Mouse (Mus musculus) liver, embryonic 11.5 days (tissue): ENCODE measurements around the gene Psmb8. TPM values are rescaled to one million over a fixed set of nuclear protein-coding genes. Genes with fewer than 3 reads are reported as not detected.

Source experiments
- ATAC-seq: fragments of 200-750 bp; cut with Nextera tagmentation; replicated peaks from 2 replicates; pipeline ENCODE4 v1.8.0; 2017; ENCODE audit warnings: moderate number of reproducible peaks, mild to moderate bottlenecking, moderate TSS enrichment, moderate library complexity; ENCODE audit not compliant: low FRiP score
- DNase-seq: peaks from one replicate; pipeline ENCODE4 v3.0.0-alpha.2; 2017; ENCODE audit warnings: low spot score
- H3K27ac ChIP-seq: fragments of 300-500 bp; sonication (generic); 2 replicates; pipeline ENCODE4 v1.5.1; 2014; ENCODE audit warnings: mild to moderate bottlenecking, low read depth, low read length, control low read depth
- H3K27me3 ChIP-seq: fragments of 300-500 bp; sonication (generic); replicated peaks from 2 replicates; pipeline ENCODE4 v1.6.1; 2014; ENCODE audit warnings: low read length, mixed read lengths; ENCODE audit not compliant: control insufficient read depth, insufficient read depth
- H3K36me3 ChIP-seq: fragments of 300-500 bp; sonication (generic); 2 replicates; pipeline ENCODE4 v1.6.1; 2014; ENCODE audit warnings: mild to moderate bottlenecking, low read length, moderate library complexity, mixed read lengths; ENCODE audit not compliant: control insufficient read depth, insufficient read depth
- H3K4me1 ChIP-seq: fragments of 300-500 bp; sonication (generic); replicated peaks from 2 replicates; pipeline ENCODE4 v1.6.1; 2014; ENCODE audit warnings: low read length, mixed read lengths; ENCODE audit not compliant: control insufficient read depth, insufficient read depth
- H3K4me2 ChIP-seq: fragments of 300-500 bp; sonication (generic); 2 replicates; pipeline ENCODE4 v1.6.1; 2014; ENCODE audit warnings: mild to moderate bottlenecking, control low read depth, moderate library complexity
- H3K4me3 ChIP-seq: fragments of 300-500 bp; sonication (generic); 2 replicates; pipeline ENCODE4 v1.5.1; 2014; ENCODE audit warnings: low read depth, low read length, control low read depth
- H3K9ac ChIP-seq: fragments of 300-500 bp; sonication (generic); 2 replicates; pipeline ENCODE4 v1.6.1; 2014; ENCODE audit warnings: low read depth, low read length, control low read depth
- H3K9me3 ChIP-seq: fragments of 300-500 bp; sonication (generic); 2 replicates; pipeline ENCODE4 v1.6.1; 2016; ENCODE audit warnings: low read length, inconsistent platforms, mixed read lengths; ENCODE audit not compliant: control insufficient read depth
- WGBS: fragments of 180-500 bp; shearing (Covaris S2); extraction: QIAGEN DNeasy Blood & Tissue Kit; methylation state at CpG from one replicate; pipeline ENCODE4 v1.1.7; 2014; 5-methylcytosine and 5-hydroxymethylcytosine counted together
- polyA plus RNA-seq: library from polyadenylated mRNA; unstranded; fragments of >200 nt; fragmentation: Nextera tagmentation; extraction: Ambion mirVana; gene quantifications from 2 replicates; pipeline ENCODE4 v1.2.1, GENCODE M21; 2014

The Psmb8 gene
- polyA plus RNA-seq, 1 experiment from 2014 or later = 10.3 TPM

GRCm38 (mm10) chr17:34199050-34199619 is 1.6 kb downstream of the Psmb8 start:
- peaks cover 64% of the 10 kb centered on the region for H3K27me3 ChIP-seq
- ATAC-seq = no peak
- no peak overlapping the region for H3K4me2 ChIP-seq

GRCm38 (mm10) chr17:34200047-34200446 is 2.5 kb downstream of the Psmb8 start:
- 84% methylated on average over 10 of the region's 10 CpGs for WGBS
- H3K27me3 ChIP-seq = peaks cover 55% of the 10 kb centered on the region
- H3K9me3 ChIP-seq = no peaks in the 10 kb centered on the region
- peaks cover 16% of the 10 kb centered on the region for H3K4me1 ChIP-seq
- no peak for DNase-seq
- no peak overlapping the region for H3K27ac ChIP-seq
- no peak overlapping the region for H3K4me2 ChIP-seq
- no peak overlapping the region for H3K9ac ChIP-seq
- H3K36me3 ChIP-seq = no peaks in the 10 kb centered on the region
- no peak overlapping the region for H3K4me3 ChIP-seq
- ATAC-seq = no peak

More at GRCm38 (mm10) chr17:34199050-34199619, 1.6 kb downstream of the Psmb8 start:
- Histone ChIP-seq H3K4me1 (peaks cover 11% of the 10 kb centered on the region), H3K9ac (no peak overlapping the region), H3K4me3 (no peak overlapping the region), H3K27ac (no peak overlapping the region), H3K36me3 (no peaks in the 10 kb centered on the region), H3K9me3 (no peaks in the 10 kb centered on the region)
- DNase-seq = no peak
- 67% methylated on average over 12 of the region's 12 CpGs for WGBS

DNA sequence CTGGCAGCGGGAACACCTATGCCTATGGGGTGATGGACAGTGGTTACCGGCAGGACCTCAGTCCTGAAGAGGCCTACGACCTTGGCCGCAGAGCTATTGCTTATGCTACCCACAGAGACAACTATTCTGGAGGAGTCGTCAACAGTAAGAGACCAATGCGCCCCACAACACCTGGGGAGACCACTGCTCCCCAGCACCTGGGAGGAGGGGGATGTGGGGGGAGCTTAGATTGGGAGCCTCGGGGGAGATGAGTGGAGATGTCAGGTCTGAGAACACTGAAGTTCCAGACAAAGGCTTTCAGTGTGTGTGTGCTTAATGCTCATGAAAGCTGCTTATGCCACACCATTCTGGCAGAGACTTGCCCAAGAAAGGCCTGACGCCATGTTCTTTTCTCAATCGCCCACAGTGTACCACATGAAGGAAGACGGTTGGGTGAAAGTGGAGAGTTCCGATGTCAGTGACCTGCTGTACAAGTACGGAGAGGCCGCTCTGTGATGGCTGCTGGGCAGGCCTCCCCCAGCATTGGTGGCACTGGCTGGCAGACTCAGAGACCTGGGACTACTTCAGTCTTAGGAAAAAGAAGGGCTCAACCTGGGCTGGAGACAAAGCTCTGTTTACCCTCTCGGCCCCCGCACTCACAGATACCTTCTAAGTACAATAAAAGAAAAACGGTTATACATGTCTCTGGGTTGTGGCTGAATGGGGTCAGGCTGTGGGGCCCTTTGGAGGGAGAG is 3.4 kb downstream of the Psmb8 start:
- ATAC-seq (no peak), DNase-seq (no peak)
- 83% methylated on average over 16 of the region's 16 CpGs for WGBS
- no peaks in the 10 kb centered on the region for H3K9me3 ChIP-seq
- no peak overlapping the region for H3K9ac ChIP-seq
- no peaks in the 10 kb centered on the region for H3K36me3 ChIP-seq
- peaks cover 21% of the 10 kb centered on the region for H3K4me1 ChIP-seq
- H3K4me2 ChIP-seq = no peak overlapping the region
- H3K4me3 ChIP-seq = no peak overlapping the region
- H3K27me3 ChIP-seq = peaks cover 46% of the 10 kb centered on the region
- H3K27ac ChIP-seq = no peak overlapping the region

DNA sequence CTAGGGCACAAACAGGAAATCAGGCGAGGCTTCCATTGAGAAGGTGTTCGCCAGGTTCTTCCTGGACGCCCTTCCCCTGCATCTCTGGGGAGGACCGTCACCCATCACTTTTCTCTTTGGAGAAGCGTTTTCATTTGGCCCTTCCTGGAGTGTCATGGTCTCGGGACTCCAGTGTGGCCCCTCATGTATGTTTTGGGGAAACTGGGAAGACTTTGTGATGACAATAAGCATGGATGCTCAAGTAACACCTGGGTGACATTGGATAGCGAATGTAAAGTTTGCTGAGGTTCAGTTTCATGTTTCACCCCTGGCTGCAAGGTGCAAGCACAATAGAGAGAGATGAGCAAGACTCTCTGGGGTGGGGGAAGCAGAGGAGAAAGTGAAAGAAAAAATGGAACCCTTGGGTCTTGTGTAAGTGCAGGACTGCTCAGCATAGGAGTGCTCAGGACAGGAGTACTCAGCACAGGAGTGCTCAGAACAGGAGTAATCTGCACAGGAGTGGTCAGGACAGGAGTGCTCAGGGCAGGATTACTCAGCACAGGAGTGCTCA is 4.1 kb downstream of the Psmb8 start:
- H3K36me3 ChIP-seq = no peaks in the 10 kb centered on the region
- DNase-seq = no peak
- no peaks in the 10 kb centered on the region for H3K9me3 ChIP-seq
- no peak overlapping the region for H3K27ac ChIP-seq
- H3K4me1 ChIP-seq = peaks cover 21% of the 10 kb centered on the region
- 65% methylated on average over 7 of the region's 7 CpGs for WGBS
- peaks cover 40% of the 10 kb centered on the region for H3K27me3 ChIP-seq
- no peak overlapping the region for H3K4me3 ChIP-seq
- H3K9ac ChIP-seq = no peak overlapping the region
- ATAC-seq = no peak
- no peak overlapping the region for H3K4me2 ChIP-seq

- Histone ChIP-seq H3K9ac (no peak overlapping the region), H3K4me3 (no peak overlapping the region), H3K4me1 (peaks cover 12% of the 10 kb centered on the region), H3K9me3 (no peaks in the 10 kb centered on the region), H3K4me2 (no peak overlapping the region), H3K27me3 (peaks cover 27% of the 10 kb centered on the region), H3K27ac (no peak overlapping the region), H3K36me3 (no peaks in the 10 kb centered on the region)
- DNase-seq (no peak), ATAC-seq (no peak)
- 83% methylated on average over 4 of the region's 4 CpGs for WGBS
These were observed 5.4 kb downstream of the Psmb8 start for GRCm38 (mm10) chr17:34202760-34203442.

- no peak for DNase-seq
- H3K4me1 ChIP-seq = peaks cover 9% of the 10 kb centered on the region
- H3K27me3 ChIP-seq = peaks cover 22% of the 10 kb centered on the region
- H3K4me2 ChIP-seq = peak within 1 kb of the TSS; percentile 93
- H3K9me3 ChIP-seq = no peaks in the 10 kb centered on the region
- 77% methylated on average over 5 of the region's 5 CpGs for WGBS
- peak within 1 kb of the TSS; percentile 85 for H3K4me3 ChIP-seq
- no peaks in the 10 kb centered on the region for H3K36me3 ChIP-seq
- ATAC-seq = no peak
- H3K9ac ChIP-seq = peak within 1 kb of the TSS; percentile 84
- H3K27ac ChIP-seq = no peak within 1 kb of the TSS
These were observed 5.9 kb downstream of the Psmb8 start, which contains the start of gene Tap2 for GRCm38 (mm10) chr17:34203444-34203843. Tap2 (plus strand) TSS chr17:34203527.

DNA sequence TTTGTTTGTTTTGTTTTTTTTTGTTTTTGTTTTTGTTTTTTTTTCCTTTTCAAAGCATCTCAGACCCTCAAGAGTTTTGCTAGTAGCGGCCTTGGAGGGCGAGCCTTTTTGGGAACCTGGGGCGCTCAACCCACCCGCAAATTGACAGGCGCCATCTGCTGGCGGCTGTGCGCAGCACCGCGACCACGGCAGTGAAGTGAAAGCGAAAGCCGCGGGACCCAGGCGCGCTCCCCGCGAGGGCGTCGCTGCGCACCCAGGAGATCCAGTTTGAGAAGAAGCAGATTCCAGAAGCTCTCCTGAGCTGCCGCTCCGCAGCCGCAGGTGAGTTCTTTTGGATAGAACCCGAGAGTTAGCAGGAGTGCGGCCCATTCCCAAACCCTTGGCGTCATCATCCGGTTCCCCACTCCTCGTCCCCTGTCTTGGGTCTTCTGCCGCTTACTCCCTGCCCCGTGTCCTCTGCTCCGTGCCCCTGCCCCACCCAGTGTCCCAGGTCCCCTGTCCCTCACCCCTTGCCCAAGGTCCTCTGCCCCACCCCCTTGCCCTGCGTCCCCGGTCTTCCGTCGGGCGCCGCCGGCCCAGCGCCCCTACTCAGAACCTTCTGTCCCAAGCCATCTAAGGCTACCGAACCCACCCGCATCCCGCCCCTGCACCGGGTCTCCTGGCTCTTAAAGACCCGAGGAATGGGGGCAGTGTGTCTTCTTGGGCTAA is 6.9 kb downstream of the Psmb8 start:
- Histone ChIP-seq H3K4me1 (peaks cover 9% of the 10 kb centered on the region), H3K36me3 (no peaks in the 10 kb centered on the region), H3K9me3 (no peaks in the 10 kb centered on the region), H3K27ac (0 out of 2 replicates have a peak overlapping the region, but pooled peaks have one; percentile 7), H3K9ac (peak overlapping the region; percentile 84), H3K27me3 (peaks cover 12% of the 10 kb centered on the region), H3K4me2 (peak overlapping the region; percentile 93), H3K4me3 (peak overlapping the region; percentile 85)
- 1% methylated on average over 44 of the region's 44 CpGs for WGBS
- peak; percentile 80 for DNase-seq
- 0 out of 2 replicates have a peak, but pooled peaks have one; percentile 61 for ATAC-seq
